Mouse (Mus musculus) kidney, postnatal 0 days (tissue): ENCODE data around the gene A2ml1. TPM values are rescaled to one million over a fixed set of nuclear protein-coding genes. Genes with fewer than 3 reads are reported as not detected.

ENCODE experiments used
- ATAC-seq: fragments of 200-750 bp; cut with Nextera tagmentation; replicated peaks from 2 replicates; pipeline ENCODE4 v1.8.0; 2017; ENCODE audit warnings: low read depth, moderate number of reproducible peaks, moderate TSS enrichment, moderate library complexity; ENCODE audit not compliant: low FRiP score
- DNase-seq: peaks from one replicate; pipeline ENCODE4 v3.0.0-alpha.2; 2016; ENCODE audit warnings: low spot score
- H3K27ac ChIP-seq: fragments of 300-500 bp; sonication (generic); 2 replicates; pipeline ENCODE4 v1.5.1; 2014; ENCODE audit warnings: mild to moderate bottlenecking
- H3K27me3 ChIP-seq: fragments of 300-500 bp; sonication (generic); 2 replicates; pipeline ENCODE4 v1.6.1; 2014; ENCODE audit warnings: low read length, mixed read lengths; ENCODE audit not compliant: insufficient read depth
- H3K36me3 ChIP-seq: fragments of 300-500 bp; sonication (generic); 2 replicates; pipeline ENCODE4 v1.6.1; 2014; ENCODE audit warnings: low read length, mixed read lengths; ENCODE audit not compliant: insufficient read depth
- H3K4me1 ChIP-seq: fragments of 300-500 bp; sonication (generic); replicated peaks from 2 replicates; pipeline ENCODE4 v1.6.1; 2014; ENCODE audit warnings: antibody characterized with exemption, low read length, mixed read lengths; ENCODE audit not compliant: insufficient read depth
- H3K4me2 ChIP-seq: fragments of 300-500 bp; sonication (generic); 2 replicates; pipeline ENCODE4 v1.6.1; 2014; ENCODE audit warnings: mild to moderate bottlenecking, low read length, moderate library complexity, mixed read lengths
- H3K4me3 ChIP-seq: fragments of 300-500 bp; sonication (generic); replicated peaks from 2 replicates; pipeline ENCODE4 v1.5.1; 2014; ENCODE audit warnings: low read depth, low read length
- H3K9ac ChIP-seq: fragments of 300-500 bp; sonication (generic); 2 replicates; pipeline ENCODE4 v1.6.1; 2014; ENCODE audit warnings: low read depth, low read length
- H3K9me3 ChIP-seq: fragments of 300-500 bp; sonication (generic); replicated peaks from 2 replicates; pipeline ENCODE4 v1.6.1; 2016; ENCODE audit warnings: low read length, inconsistent platforms, mixed read lengths
- CTCF ChIP-seq: IDR thresholded peaks from 2 replicates; pipeline ENCODE4 v1.5.1; 2016; ENCODE audit warnings: antibody characterized with exemption, low read depth, mild to moderate bottlenecking, moderate library complexity
- WGBS: fragments of 180-500 bp; shearing (Covaris S2); extraction: QIAGEN DNeasy Blood & Tissue Kit; methylation state at CpG from one replicate; pipeline ENCODE4 v1.1.7; 2014; 5-methylcytosine and 5-hydroxymethylcytosine counted together
- polyA plus RNA-seq: library from polyadenylated mRNA; unstranded; fragments of >200 nt; fragmentation: Nextera tagmentation; extraction: Ambion mirVana; gene quantifications from 2 replicates; pipeline ENCODE4 v1.2.1, GENCODE M21; 2015

A2ml1 gene
- polyA plus RNA-seq, 1 experiment from 2014 or later = 0.84 TPM

DNA sequence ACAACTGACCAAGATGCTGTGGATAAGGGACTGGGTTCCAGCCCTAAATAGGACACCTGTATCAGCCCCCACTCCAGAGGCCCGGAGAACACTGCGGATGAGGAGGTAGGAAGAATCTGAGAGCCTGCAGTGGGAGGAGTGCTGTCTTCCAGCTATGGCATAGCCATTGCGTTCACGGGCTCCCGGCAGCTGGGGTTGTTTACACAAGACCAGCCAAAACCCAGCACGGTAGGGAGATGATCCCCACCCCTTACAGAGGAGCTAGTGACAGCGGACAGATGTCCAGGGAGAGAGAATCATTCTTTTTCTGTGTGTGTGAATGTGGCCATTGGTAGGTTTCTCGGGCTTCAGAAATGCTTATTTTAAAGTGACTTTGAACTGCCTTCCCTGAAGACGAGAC is 24.9 kb upstream of the A2ml1 start:
- no peak overlapping the region for H3K9ac ChIP-seq
- WGBS = 44% methylated on average over 9 of the region's 9 CpGs
- no peaks in the 10 kb centered on the region for H3K36me3 ChIP-seq
- no peak for ATAC-seq
- no peaks in the 10 kb centered on the region for H3K4me1 ChIP-seq
- no peaks in the 10 kb centered on the region for H3K9me3 ChIP-seq
- H3K4me3 ChIP-seq = no peak overlapping the region
- H3K4me2 ChIP-seq = no peak overlapping the region
- H3K27ac ChIP-seq = no peak overlapping the region
- TF ChIP-seq CTCF = no peak
- H3K27me3 ChIP-seq = no peaks in the 10 kb centered on the region
- no peak for DNase-seq

DNA sequence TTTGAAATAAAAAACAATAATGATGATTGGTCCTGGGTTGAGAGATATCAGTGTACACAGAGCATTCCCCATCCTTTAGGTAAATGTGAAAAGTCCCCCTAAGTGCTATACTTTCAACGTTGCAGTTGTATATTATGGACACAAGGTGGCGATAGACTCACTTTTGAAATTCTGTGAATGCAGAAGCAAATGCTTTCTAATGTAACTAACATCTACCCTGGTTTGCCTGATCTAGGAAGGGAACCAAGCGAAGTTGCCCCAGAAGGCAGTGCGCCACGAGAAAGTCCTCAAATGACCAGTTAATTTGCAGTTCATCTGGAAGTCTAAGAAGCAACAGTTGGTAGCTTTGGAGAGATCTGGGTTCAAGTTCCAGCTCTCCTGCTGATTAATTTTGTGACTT is 23.1 kb upstream of the A2ml1 start:
- peak; percentile 81 for DNase-seq
- WGBS = 36% methylated on average over 5 of the region's 5 CpGs

DNA sequence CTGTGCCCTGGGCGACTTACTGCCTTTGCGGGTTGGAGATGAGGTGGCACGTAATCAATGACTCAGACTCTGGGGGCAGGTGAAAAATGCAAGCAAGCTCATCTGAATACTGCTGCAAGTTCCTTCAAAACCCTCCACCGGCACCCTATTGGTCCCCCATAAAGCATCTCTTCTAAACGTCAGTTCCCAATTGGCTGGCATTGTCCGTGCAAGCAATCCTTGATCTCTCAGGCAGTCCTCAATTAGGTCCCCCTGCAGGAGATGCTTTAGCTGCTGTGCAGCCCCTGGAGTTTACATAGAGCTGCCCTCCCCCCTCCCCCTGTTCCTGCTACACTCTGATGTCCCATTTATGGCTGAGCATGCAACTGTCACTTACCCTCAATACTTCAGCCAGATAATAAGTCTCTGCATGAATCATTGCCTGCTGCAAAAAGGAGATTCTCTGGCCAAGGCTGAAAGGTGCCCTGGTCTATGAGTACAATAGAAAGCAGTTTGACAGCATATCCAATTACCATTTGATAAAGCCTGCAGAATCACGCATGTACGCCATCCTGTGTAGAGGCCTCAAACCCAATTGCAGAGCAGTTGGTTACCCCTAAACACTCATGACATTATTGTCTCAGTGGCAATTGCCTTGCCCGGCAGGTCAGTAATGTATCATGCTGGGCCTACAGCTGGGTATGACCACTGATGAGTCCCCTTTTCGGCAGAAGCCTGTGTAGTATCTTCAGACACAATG is 21.2 kb upstream of the A2ml1 start:
- DNase-seq (no peak), ATAC-seq (no peak)
- no peaks in the 10 kb centered on the region for H3K27me3 ChIP-seq
- 65% methylated on average over 10 of the region's 10 CpGs for WGBS
- no peak overlapping the region for H3K27ac ChIP-seq
- no peak overlapping the region for H3K9ac ChIP-seq
- no peak overlapping the region for H3K4me2 ChIP-seq
- H3K36me3 ChIP-seq = no peaks in the 10 kb centered on the region
- no peaks in the 10 kb centered on the region for H3K4me1 ChIP-seq
- no peaks in the 10 kb centered on the region for H3K9me3 ChIP-seq
- no peak for TF ChIP-seq CTCF
- H3K4me3 ChIP-seq = no peak overlapping the region

More for the DNA sequence above, 23.1 kb upstream of the A2ml1 start:
- Histone ChIP-seq H3K27ac (no peak overlapping the region), H3K9me3 (no peaks in the 10 kb centered on the region), H3K9ac (no peak overlapping the region), H3K36me3 (no peaks in the 10 kb centered on the region), H3K4me3 (no peak overlapping the region), H3K4me2 (no peak overlapping the region), H3K27me3 (no peaks in the 10 kb centered on the region), H3K4me1 (no peaks in the 10 kb centered on the region)
- peak; percentile 90 for TF ChIP-seq CTCF
- ATAC-seq = no peak

DNA sequence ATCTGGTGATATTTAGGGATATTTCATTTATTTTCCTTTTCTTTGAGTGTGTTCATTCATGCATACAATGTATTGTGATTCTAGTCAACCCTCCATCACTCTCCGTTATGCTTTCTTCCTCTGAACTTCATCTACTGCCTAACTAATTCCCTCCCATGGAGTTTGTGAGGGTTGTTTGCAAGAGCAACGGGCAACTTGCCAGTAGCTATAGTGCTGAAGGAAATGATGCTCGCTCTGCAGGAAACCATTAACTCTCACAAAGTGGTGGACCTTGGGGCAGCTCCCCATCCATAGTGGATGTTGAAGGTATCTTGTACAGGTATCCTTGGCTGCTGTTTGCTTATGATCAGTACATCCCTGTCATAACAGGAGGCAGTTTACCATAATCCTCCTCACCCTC is 20.6 kb upstream of the A2ml1 start:
- no peak overlapping the region for H3K4me2 ChIP-seq
- no peaks in the 10 kb centered on the region for H3K9me3 ChIP-seq
- no peak overlapping the region for H3K9ac ChIP-seq
- no peak for ATAC-seq
- no peaks in the 10 kb centered on the region for H3K4me1 ChIP-seq
- DNase-seq = no peak
- TF ChIP-seq CTCF = no peak
- H3K4me3 ChIP-seq = no peak overlapping the region
- no peaks in the 10 kb centered on the region for H3K27me3 ChIP-seq
- H3K27ac ChIP-seq = no peak overlapping the region
- H3K36me3 ChIP-seq = no peaks in the 10 kb centered on the region
- 32% methylated on average over 3 of the region's 3 CpGs for WGBS

DNA sequence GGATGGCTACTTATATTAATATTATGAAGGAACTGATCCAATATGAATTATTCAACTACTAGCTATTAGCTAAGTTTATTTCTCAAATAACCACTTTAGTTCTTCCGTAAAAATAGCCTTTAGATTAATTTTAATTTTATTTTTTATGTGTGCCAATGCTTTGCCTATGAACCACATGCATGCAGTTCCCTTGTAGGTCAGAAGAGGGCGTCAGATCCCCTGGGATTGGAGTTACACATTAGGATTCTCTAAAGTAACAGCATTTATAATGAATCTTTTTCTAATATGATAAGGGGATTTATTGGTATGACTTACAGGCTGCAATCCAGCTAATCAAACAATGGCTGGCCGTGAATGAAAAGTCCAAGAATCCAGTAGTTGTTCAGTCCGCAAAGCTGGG is 18.1 kb upstream of the A2ml1 start:
- Histone ChIP-seq H3K9ac (no peak overlapping the region), H3K27ac (no peak overlapping the region), H3K4me3 (no peak overlapping the region), H3K36me3 (no peaks in the 10 kb centered on the region), H3K4me1 (no peaks in the 10 kb centered on the region), H3K4me2 (no peak overlapping the region), H3K9me3 (no peaks in the 10 kb centered on the region), H3K27me3 (no peaks in the 10 kb centered on the region)
- ATAC-seq = no peak
- WGBS = 67% methylated on average over 4 of the region's 4 CpGs
- DNase-seq = no peak
- TF ChIP-seq CTCF = peak; percentile 60

DNA sequence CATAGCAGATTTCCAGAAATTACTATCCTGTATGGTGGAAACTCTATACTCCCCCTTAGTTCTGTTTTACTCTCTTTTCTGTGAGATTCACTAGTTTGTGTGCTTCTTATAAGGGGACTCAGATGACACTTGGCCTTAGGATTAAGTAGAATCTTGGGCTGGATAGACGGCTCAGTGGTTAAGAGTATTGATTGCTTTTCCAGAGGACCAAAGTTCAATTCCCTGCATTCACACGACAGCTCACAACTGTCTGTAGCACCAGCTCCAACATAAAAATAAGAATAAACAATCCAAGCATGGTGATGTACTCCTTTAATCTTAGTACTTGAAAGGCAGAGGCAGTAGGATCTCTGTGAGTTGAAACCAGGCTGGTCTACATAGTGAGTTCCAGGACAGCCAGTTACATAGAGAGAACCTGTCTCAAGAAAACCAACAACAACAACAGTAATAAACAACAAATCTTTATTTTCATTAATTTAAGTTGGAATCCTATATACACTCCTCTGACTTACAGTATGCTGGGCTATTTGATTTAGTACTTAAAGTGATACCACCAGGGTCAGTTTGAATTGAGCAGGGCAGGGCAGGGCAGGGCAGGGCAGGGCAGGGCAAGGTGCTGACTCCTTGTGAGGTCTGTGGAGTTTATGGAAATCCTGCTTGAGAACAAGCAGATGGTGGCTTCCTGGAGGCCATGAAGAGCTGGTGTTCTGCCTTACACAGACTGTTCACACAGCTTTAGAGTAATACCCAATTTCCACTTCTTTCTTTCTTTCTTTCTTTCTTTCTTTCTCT is 17.0 kb upstream of the A2ml1 start:
- Histone ChIP-seq H3K27ac (no peak overlapping the region), H3K9me3 (no peaks in the 10 kb centered on the region), H3K36me3 (no peaks in the 10 kb centered on the region), H3K27me3 (no peaks in the 10 kb centered on the region), H3K4me1 (no peaks in the 10 kb centered on the region), H3K4me3 (no peak overlapping the region), H3K4me2 (no peak overlapping the region), H3K9ac (no peak overlapping the region)
- TF ChIP-seq CTCF = no peak
- DNase-seq (no peak), ATAC-seq (no peak)
- WGBS = 33% methylated on average over 2 of the region's 2 CpGs
